Mouse (Mus musculus): ENCODE measurements around the gene Atxn7l1. TPM values are rescaled to one million over a fixed set of nuclear protein-coding genes. Genes with fewer than 3 reads are reported as not detected.

Gene Atxn7l1
- polyA plus RNA-seq, 1 experiment from 2014 or later, result 21.3 TPM

- no peak for ATAC-seq (ENCODE audit: insufficient read depth, low FRiP score, low TSS enrichment)
- Histone ChIP-seq H3K9me3 (ENCODE audit: control insufficient read depth, low read length) (no peaks in the 10 kb centered on the region), H3K9ac (ENCODE audit: low read length) (no peak overlapping the region), H3K4me3 (ENCODE audit: low read depth, low read length) (no peak overlapping the region), H3K4me2 (ENCODE audit: low read depth) (no peak overlapping the region), H3K36me3 (ENCODE audit: control insufficient read depth, insufficient read depth, low read length) (no peaks in the 10 kb centered on the region), H3K27me3 (ENCODE audit: control insufficient read depth, insufficient read depth, low read length) (no peaks in the 10 kb centered on the region), H3K27ac (ENCODE audit: low read depth, low read length) (no peak overlapping the region), H3K4me1 (ENCODE audit: control insufficient read depth, insufficient read depth, low read length) (peaks cover 19% of the 10 kb centered on the region)
- WGBS, result 89% methylated on average over 8 of the region's 8 CpGs
- no peak for DNase-seq (ENCODE audit: low spot score)
Measured at GRCm38 (mm10) chr12:33173720-33174141, 26.2 kb downstream of the Atxn7l1 start.

- no peak for DNase-seq (ENCODE audit: low spot score)
- Histone ChIP-seq H3K9me3 (ENCODE audit: control insufficient read depth, low read length) (no peaks in the 10 kb centered on the region), H3K9ac (ENCODE audit: low read length) (no peak overlapping the region), H3K4me1 (ENCODE audit: control insufficient read depth, insufficient read depth, low read length) (peaks cover 19% of the 10 kb centered on the region), H3K27ac (ENCODE audit: low read depth, low read length) (no peak overlapping the region), H3K4me2 (ENCODE audit: low read depth) (no peak overlapping the region), H3K27me3 (ENCODE audit: control insufficient read depth, insufficient read depth, low read length) (no peaks in the 10 kb centered on the region), H3K36me3 (ENCODE audit: control insufficient read depth, insufficient read depth, low read length) (no peaks in the 10 kb centered on the region), H3K4me3 (ENCODE audit: low read depth, low read length) (no peak overlapping the region)
- WGBS, result 69% methylated on average over 7 of the region's 7 CpGs
- no peak for ATAC-seq (ENCODE audit: insufficient read depth, low FRiP score, low TSS enrichment)
Measured at GRCm38 (mm10) chr12:33174171-33174570, 26.7 kb downstream of the Atxn7l1 start.

DNA sequence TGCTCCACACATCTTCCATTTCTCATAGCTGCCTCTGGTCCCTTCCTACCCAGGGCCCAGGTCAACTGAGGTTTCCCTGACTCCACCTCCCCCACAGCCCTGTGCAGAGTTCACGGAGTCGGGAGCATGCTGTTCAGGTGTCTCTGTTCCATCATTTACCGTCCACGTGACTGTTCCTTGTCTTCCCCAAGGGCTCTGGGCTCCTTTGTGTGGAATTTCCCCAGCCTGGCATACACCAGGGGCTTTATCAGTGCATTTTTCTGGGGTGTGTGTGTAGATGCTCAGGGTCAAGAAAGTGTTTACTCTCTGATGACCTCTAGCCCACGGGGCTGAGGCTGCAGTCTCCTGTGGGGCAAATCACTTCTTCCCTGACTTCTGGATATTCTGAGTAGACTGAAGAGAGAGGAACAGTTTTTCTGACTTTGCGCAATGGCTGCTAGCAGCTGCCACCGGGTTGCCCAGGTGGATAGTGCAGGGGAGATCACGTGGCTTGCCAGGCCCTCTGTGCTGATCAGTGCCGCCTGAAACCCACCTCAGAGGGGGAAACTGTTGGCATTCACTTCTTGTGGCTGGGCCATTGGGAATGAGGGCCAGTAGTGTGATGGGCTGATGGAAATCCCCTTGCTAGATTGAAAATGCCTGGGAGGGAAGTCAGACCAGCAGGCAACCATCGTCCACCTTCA, 27.3 kb downstream of the Atxn7l1 start:
- ATAC-seq (ENCODE audit: insufficient read depth, low FRiP score, low TSS enrichment), result peak; percentile 32; the same call in 1 of the 2 replicates
- H3K4me1 ChIP-seq (ENCODE audit: control insufficient read depth, insufficient read depth, low read length), result peaks cover 19% of the 10 kb centered on the region
- no peak overlapping the region for H3K4me3 ChIP-seq (ENCODE audit: low read depth, low read length)
- no peak overlapping the region for H3K9ac ChIP-seq (ENCODE audit: low read length)
- no peak for DNase-seq (ENCODE audit: low spot score)
- H3K9me3 ChIP-seq (ENCODE audit: control insufficient read depth, low read length), result no peaks in the 10 kb centered on the region
- no peaks in the 10 kb centered on the region for H3K27me3 ChIP-seq (ENCODE audit: control insufficient read depth, insufficient read depth, low read length)
- no peak overlapping the region for H3K4me2 ChIP-seq (ENCODE audit: low read depth)
- no peaks in the 10 kb centered on the region for H3K36me3 ChIP-seq (ENCODE audit: control insufficient read depth, insufficient read depth, low read length)
- H3K27ac ChIP-seq (ENCODE audit: low read depth, low read length), result no peak overlapping the region
- WGBS, result 66% methylated on average over 10 of the region's 10 CpGs

DNA sequence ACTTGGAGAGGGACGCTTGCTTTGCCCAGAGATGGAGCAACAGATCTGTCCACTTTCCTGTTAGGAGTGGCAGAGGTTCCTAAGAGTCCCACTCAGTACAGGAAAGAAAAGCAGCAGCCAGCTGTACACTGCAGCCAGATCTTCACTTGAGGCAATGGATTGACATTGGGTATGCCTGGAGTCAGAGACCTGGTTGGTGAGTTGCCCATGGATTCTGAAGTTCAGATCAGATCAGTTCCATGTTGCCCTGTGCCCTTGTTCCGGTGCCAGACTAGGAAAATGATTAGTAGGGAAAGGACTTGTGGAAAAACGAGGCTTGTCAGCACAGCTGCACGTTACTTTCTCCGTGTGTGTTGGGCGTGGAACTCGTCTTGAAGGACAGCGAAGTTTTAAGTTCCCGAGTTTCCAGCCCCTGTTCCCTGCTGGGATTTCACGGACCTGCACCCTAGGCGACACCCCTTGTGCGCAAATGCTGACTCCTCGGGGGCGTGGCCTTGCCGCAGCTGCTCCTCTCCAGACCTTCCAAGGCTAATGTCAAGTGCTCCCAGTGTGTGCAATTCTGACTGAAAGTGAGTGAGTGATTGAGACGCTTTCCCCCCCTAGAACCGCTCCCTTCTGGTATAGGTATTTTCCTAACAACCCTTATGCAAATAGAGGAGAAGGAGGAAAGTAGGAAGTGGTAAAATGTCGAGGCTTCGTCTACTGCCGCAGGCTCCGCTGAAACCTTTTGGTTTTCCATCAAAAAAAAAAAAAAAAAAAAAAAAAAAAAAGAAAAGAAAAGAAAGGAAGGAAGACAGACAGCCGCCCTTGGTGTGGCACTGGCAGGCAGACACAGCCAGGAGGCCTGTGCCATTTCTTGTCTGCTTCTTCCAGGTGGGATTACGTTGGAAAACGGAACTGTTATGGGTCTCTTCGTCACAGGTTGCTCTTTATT, 28.4 kb downstream of the Atxn7l1 start:
- peak overlapping the region; percentile 40 for H3K4me2 ChIP-seq (ENCODE audit: low read depth)
- H3K36me3 ChIP-seq (ENCODE audit: control insufficient read depth, insufficient read depth, low read length), result no peaks in the 10 kb centered on the region
- no peak overlapping the region for H3K27ac ChIP-seq (ENCODE audit: low read depth, low read length)
- peaks cover 19% of the 10 kb centered on the region for H3K4me1 ChIP-seq (ENCODE audit: control insufficient read depth, insufficient read depth, low read length)
- no peaks in the 10 kb centered on the region for H3K9me3 ChIP-seq (ENCODE audit: control insufficient read depth, low read length)
- 0 out of 2 replicates have a peak overlapping the region, but pooled peaks have one; percentile 6 for H3K4me3 ChIP-seq (ENCODE audit: low read depth, low read length)
- ATAC-seq (ENCODE audit: insufficient read depth, low FRiP score, low TSS enrichment), result peak; percentile 75; the same call in 1 of the 2 replicates
- no peak overlapping the region for H3K9ac ChIP-seq (ENCODE audit: low read length)
- WGBS, result 9% methylated on average over 25 of the region's 25 CpGs
- peak; percentile 49 for DNase-seq (ENCODE audit: low spot score)
- H3K27me3 ChIP-seq (ENCODE audit: control insufficient read depth, insufficient read depth, low read length), result no peaks in the 10 kb centered on the region

GRCm38 (mm10) chr12:33176555-33176900, 29.0 kb downstream of the Atxn7l1 start:
- Histone ChIP-seq H3K4me3 (ENCODE audit: low read depth, low read length) (no peak overlapping the region), H3K9me3 (ENCODE audit: control insufficient read depth, low read length) (no peaks in the 10 kb centered on the region), H3K4me1 (ENCODE audit: control insufficient read depth, insufficient read depth, low read length) (peaks cover 19% of the 10 kb centered on the region), H3K36me3 (ENCODE audit: control insufficient read depth, insufficient read depth, low read length) (no peaks in the 10 kb centered on the region), H3K27ac (ENCODE audit: low read depth, low read length) (no peak overlapping the region), H3K9ac (ENCODE audit: low read length) (no peak overlapping the region), H3K27me3 (ENCODE audit: control insufficient read depth, insufficient read depth, low read length) (no peaks in the 10 kb centered on the region), H3K4me2 (ENCODE audit: low read depth) (peak overlapping the region; percentile 40; the same call in 1 of the 2 replicates)
- 30% methylated on average over 5 of the region's 5 CpGs for WGBS
- no peak for ATAC-seq (ENCODE audit: insufficient read depth, low FRiP score, low TSS enrichment)
- no peak for DNase-seq (ENCODE audit: low spot score)

- Histone ChIP-seq H3K36me3 (ENCODE audit: control insufficient read depth, insufficient read depth, low read length) (no peaks in the 10 kb centered on the region), H3K4me1 (ENCODE audit: control insufficient read depth, insufficient read depth, low read length) (peaks cover 10% of the 10 kb centered on the region; the same call in 1 of the 2 replicates), H3K9me3 (ENCODE audit: control insufficient read depth, low read length) (no peaks in the 10 kb centered on the region), H3K27ac (ENCODE audit: low read depth, low read length) (no peak overlapping the region), H3K4me3 (ENCODE audit: low read depth, low read length) (no peak overlapping the region), H3K9ac (ENCODE audit: low read length) (no peak overlapping the region), H3K4me2 (ENCODE audit: low read depth) (no peak overlapping the region), H3K27me3 (ENCODE audit: control insufficient read depth, insufficient read depth, low read length) (no peaks in the 10 kb centered on the region)
- 88% methylated on average over 2 of the region's 2 CpGs for WGBS
- DNase-seq (ENCODE audit: low spot score) (no peak), ATAC-seq (ENCODE audit: insufficient read depth, low FRiP score, low TSS enrichment) (no peak)
Measured at GRCm38 (mm10) chr12:33180421-33180820, 32.9 kb downstream of the Atxn7l1 start.

- ATAC-seq (ENCODE audit: insufficient read depth, low FRiP score, low TSS enrichment) (no peak), DNase-seq (ENCODE audit: low spot score) (no peak)
- no peaks in the 10 kb centered on the region for H3K27me3 ChIP-seq (ENCODE audit: control insufficient read depth, insufficient read depth, low read length)
- no peak overlapping the region for H3K4me3 ChIP-seq (ENCODE audit: low read depth, low read length)
- H3K4me2 ChIP-seq (ENCODE audit: low read depth), result no peak overlapping the region
- H3K36me3 ChIP-seq (ENCODE audit: control insufficient read depth, insufficient read depth, low read length), result no peaks in the 10 kb centered on the region
- no peaks in the 10 kb centered on the region for H3K4me1 ChIP-seq (ENCODE audit: control insufficient read depth, insufficient read depth, low read length)
- H3K27ac ChIP-seq (ENCODE audit: low read depth, low read length), result no peak overlapping the region
- H3K9me3 ChIP-seq (ENCODE audit: control insufficient read depth, low read length), result no peaks in the 10 kb centered on the region
- 88% methylated on average over 4 of the region's 4 CpGs for WGBS
- no peak overlapping the region for H3K9ac ChIP-seq (ENCODE audit: low read length)
Measured at GRCm38 (mm10) chr12:33181875-33182274, 34.4 kb downstream of the Atxn7l1 start.

DNA sequence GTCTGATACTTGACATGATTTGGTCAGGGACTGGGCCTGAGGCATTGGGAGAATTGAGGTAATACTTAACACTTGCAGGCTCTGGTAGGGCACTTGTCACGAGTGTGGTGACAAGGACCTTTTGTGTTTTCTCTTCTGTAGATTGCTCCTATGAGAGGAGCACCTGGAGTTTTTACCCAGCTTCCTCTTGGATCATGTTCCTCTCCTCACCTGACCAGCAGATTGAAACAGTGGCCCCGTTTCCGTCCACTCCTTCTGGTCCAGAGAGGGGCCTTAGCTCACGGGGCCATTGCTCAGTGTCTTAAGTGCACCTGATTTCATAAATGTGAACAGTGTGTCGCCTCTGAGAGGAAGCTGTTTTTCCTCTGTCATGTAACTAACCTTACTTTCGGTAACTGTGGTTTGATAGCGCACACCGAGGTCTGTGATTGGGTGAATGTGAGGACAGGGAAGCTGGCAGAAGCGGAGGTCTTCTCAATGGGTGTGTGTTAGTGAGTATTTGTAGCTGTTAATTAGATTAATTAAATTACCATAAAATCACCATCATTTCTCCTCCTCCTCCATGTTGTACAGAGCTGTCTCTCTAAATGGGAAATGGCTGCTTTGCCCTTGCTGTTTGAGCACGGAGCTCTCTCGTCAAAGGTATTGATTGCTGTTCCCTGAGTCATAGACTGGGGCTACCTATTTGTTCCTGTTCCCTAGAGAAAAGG, 35.1 kb downstream of the Atxn7l1 start:
- DNase-seq (ENCODE audit: low spot score) (no peak), ATAC-seq (ENCODE audit: insufficient read depth, low FRiP score, low TSS enrichment) (no peak)
- Histone ChIP-seq H3K9ac (ENCODE audit: low read length) (no peak overlapping the region), H3K27ac (ENCODE audit: low read depth, low read length) (no peak overlapping the region), H3K36me3 (ENCODE audit: control insufficient read depth, insufficient read depth, low read length) (no peaks in the 10 kb centered on the region), H3K4me3 (ENCODE audit: low read depth, low read length) (no peak overlapping the region), H3K27me3 (ENCODE audit: control insufficient read depth, insufficient read depth, low read length) (no peaks in the 10 kb centered on the region), H3K4me2 (ENCODE audit: low read depth) (no peak overlapping the region), H3K9me3 (ENCODE audit: control insufficient read depth, low read length) (no peaks in the 10 kb centered on the region), H3K4me1 (ENCODE audit: control insufficient read depth, insufficient read depth, low read length) (no peaks in the 10 kb centered on the region)
- 73% methylated on average over 11 of the region's 11 CpGs for WGBS

Measured in neural tube, embryonic 11.5 days (tissue).